Mouse (Mus musculus) testis, adult 10 weeks (tissue): ENCODE data around the gene Topbp1. TPM values are rescaled to one million over a fixed set of nuclear protein-coding genes. Genes with fewer than 3 reads are reported as not detected.

Experiments used
- polyA plus RNA-seq: library from polyadenylated mRNA; stranded (reverse); fragments of 350-450 nt; fragmentation: Illumina TruSeq; extraction: RNeasy Lipid Tissue Mini Kit (QIAGEN cat#74804); gene quantifications from one replicate; pipeline ENCODE4 v1.2.3, GENCODE M21; 2014; ENCODE audit warnings: low read depth, low replicate concordance

Topbp1 gene
- polyA plus RNA-seq = 82.5 TPM

DNA sequence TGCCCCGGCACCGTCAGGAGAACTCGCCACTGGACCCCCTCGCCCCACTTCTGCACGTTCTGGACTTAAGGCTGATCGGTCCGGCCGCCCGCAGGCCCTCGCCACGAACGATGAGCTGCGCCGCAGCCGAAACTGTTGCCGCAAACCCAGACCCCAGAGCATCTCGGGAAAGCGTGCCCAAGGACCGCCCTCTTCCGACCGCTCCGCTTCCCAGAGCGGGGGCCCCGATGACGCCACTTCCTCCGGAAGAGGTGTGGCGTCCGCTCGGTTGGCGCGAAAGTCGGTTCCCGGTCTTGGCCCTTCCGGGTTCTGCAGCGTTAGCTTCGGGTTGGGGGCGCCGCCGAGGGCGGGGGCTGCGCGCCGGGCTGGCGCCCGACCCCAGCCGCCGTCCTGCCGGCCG lies at the start of gene Topbp1, which contains the start of gene 1300017J02Rik:
Gene Topbp1, plus strand, starts transcription at position 289 of the 400 bp plus-strand sequence.
Gene 1300017J02Rik, minus strand, starts transcription at position 156 of the 400 bp plus-strand sequence.

DNA sequence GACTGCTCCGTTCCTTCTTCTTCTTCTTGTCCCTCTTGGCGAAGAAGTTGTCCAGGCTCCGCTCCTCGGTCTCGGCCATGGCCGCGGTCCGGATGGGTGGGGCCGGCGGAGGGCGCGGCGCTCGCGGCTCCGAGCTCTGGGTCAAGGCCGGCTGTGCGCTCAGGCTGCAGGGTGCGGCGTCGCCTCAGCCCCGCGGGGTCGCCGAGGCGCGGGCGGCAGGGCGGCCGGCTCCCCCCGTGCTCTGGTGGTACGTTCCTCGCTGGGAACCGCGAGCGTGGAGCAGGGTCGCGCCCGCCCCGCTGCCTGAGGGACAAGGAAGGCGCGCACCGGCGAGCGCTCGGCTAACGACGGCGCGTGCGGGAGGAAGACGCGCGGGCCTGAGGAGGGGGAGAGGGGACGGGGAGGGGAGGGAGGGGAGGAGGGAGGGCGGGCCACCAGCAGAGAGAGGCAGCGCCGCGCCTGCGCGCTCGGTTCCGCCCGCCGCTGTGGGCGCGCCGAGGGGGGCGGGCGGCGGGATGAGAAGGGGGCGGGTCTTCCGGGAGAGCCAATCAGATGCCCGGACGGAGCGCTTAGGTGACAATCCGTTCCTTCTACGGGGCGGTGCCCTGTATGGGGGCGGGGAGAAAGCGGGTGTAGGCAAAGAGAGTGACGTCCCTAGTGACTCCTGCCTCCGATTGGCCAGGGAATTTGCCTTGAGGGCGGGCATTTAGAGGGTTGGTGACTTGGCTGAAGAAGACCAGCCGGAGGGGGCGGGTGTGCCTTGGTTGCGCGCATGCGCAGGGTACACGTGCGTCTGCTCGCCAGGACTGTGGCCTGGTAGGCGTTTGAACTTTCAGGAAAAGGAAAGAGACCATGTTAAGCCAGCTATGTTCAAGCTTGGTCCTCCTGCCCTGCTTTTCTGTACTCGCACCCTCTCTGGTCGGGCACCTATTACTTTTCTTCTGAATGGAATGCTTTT lies 60.6 kb downstream of the Topbp1 start, which contains the start of gene Cdv3:
Gene Cdv3, minus strand, starts transcription at position 551 of the 958 bp plus-strand sequence.

Other genes starting within 250 kb of the Topbp1 start
- gene Rab6b, start 193.4 kb upstream of the Topbp1 start, polyA plus RNA-seq = 0.76 TPM
- gene Srprb, start 103.1 kb upstream of the Topbp1 start, polyA plus RNA-seq = 9.0 TPM
- 4.4 TPM for gene Gm20425, start 74.9 kb upstream of the Topbp1 start, polyA plus RNA-seq
- 28.4 TPM for gene Trf, start 74.8 kb upstream of the Topbp1 start, polyA plus RNA-seq
- 23.1 TPM for gene 1300017J02Rik, start 133 bp upstream of the Topbp1 start, polyA plus RNA-seq
- gene Cdv3, start 60.6 kb downstream of the Topbp1 start, polyA plus RNA-seq = 498 TPM
- gene Bfsp2, start 175.2 kb downstream of the Topbp1 start, polyA plus RNA-seq = not detected